Mouse (Mus musculus): ENCODE measurements around the gene Mrpl52.

GRCm38 (mm10) chr14:54387546-54387945, 39.2 kb upstream of the Mrpl52 start:
- TF ChIP-seq CTCF (IDR thresholded peaks at IDR 0.05) (no peak), EP300 (IDR thresholded peaks at IDR 0.05; ENCODE audit: insufficient read depth, low read depth, low read length) (no peak), POLR2A (IDR thresholded peaks at IDR 0.05; ENCODE audit: insufficient read depth, low read depth, low read length) (no peak)

Measured in heart, adult 2 months (tissue).